Mouse (Mus musculus): ENCODE results near the gene Fzr1. TPM values are rescaled to one million over a fixed set of nuclear protein-coding genes. Genes with fewer than 3 reads are reported as not detected.

Gene Fzr1
- total and polyA plus RNA-seq, 3 experiments = 20.7 to 115 TPM; not detected in 1

DNA sequence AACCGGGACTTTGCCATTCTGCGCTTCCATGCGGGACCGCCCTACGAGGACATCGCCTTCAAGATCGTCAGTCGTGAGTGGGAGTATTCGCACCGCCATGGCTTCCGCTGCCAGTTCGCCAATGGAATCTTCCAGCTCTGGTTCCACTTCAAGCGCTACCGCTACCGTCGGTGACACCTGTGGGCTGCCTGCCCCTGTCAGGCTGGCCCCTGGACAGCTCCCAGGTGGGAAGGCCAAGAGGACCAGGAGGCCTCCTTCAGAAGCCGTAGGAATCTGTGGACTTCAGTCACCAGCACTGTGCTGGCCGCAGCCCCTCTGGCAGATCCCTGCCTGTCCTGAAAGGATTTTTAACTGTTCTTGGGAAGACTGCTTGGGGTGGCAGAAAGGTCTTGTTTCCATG, 52.5 kb downstream of the Fzr1 start:
- H3K79me2 ChIP-seq (ENCODE audit: control insufficient read depth, insufficient read depth, low read length, poor library complexity) = peaks cover 20% of the 10 kb centered on the region
- no peak overlapping the region for H3K27ac ChIP-seq (ENCODE audit: control insufficient read depth, low read depth, low read length)
- no peaks in the 10 kb centered on the region for H3K27me3 ChIP-seq (ENCODE audit: control insufficient read depth in 1 of 2, insufficient read depth in 2 of 2, low read length in 2 of 2)
- H3K9me3 ChIP-seq (replicated peaks; ENCODE audit: insufficient read depth, low read length) = no peaks in the 10 kb centered on the region
- TF ChIP-seq GABPA (IDR thresholded peaks at IDR 0.05; ENCODE audit: low read depth, low read length) (no peak), USF2 (IDR thresholded peaks at IDR 0.05; ENCODE audit: borderline replicate concordance in 1 of 2, insufficient read depth in 1 of 2, low read depth in 1 of 2, low read length in 2 of 2) (no peak), EP300 (IDR thresholded peaks at IDR 0.05; ENCODE audit: low read depth in 1 of 2, low read length in 2 of 2) (no peak), ZKSCAN1 (IDR thresholded peaks at IDR 0.05; ENCODE audit: low read depth, low read length) (no peak), ZMIZ1 (IDR thresholded peaks at IDR 0.05; ENCODE audit: low read depth, low read length) (no peak), NRF1 (IDR thresholded peaks at IDR 0.05; ENCODE audit: insufficient read depth, low read depth, low read length, poor library complexity, severe bottlenecking) (no peak), POLR2AphosphoS5 (IDR thresholded peaks at IDR 0.05; ENCODE audit: borderline replicate concordance, low read depth, low read length) (no peak), POLR2A (IDR thresholded peaks at IDR 0.05; ENCODE audit: control insufficient read depth in 1 of 2, insufficient read depth in 1 of 2, low read depth in 1 of 2, low read length in 2 of 2, poor library complexity in 1 of 2) (no peak), BHLHE40 (IDR thresholded peaks at IDR 0.05; ENCODE audit: borderline replicate concordance, low read depth, low read length) (no peak), KAT2A (conservative IDR thresholded peaks at IDR 0.05; ENCODE audit: low read depth, low read length) (no peak), E2F4 (IDR thresholded peaks at IDR 0.05; ENCODE audit: borderline replicate concordance, low read depth, low read length) (no peak), MAFK (IDR thresholded peaks at IDR 0.05; ENCODE audit: borderline replicate concordance, low read depth, low read length) (no peak)
- no peak for DNase-seq (ENCODE audit: low read depth, low spot score)
- no peak overlapping the region for H3K4me3 ChIP-seq (ENCODE audit: control insufficient read depth in 1 of 2, insufficient read depth in 1 of 2, low read depth in 2 of 2, low read length in 2 of 2)
- H3K4me1 ChIP-seq (ENCODE audit: control insufficient read depth in 1 of 2, insufficient read depth in 2 of 2, low read length in 2 of 2) = peaks cover 0 to 4% of the 10 kb centered on the region in 2 experiments; a peak in 2 of 4 replicates
- peaks cover 2 to 4% of the 10 kb centered on the region in 2 experiments; a peak in 2 of 4 replicates for H3K36me3 ChIP-seq (ENCODE audit: control insufficient read depth in 1 of 2, insufficient read depth in 2 of 2, low read length in 2 of 2)
- no peak overlapping the region for H3K9ac ChIP-seq (ENCODE audit: control insufficient read depth, low read depth, low read length, poor library complexity, severe bottlenecking)

DNA sequence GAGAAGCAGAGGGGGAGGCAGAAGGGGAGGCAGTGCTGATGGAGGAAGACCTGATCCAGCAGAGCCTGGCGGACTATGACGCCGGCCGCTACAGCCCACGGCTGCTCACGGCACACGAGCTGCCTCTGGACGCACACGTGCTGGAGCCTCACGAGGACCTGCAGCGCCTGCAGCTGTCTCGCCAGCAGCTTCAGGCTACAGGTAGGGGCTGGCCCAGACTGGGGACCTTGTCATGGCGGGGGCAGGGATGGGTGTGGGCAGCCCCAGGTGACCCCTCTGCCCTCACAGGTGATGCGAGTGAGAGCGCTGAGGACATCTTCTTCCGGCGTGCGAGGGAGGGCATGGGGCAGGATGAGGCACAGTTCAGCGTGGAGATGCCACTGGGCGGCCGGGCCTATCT, 53.1 kb downstream of the Fzr1 start:
- no peak overlapping the region for H3K4me3 ChIP-seq (ENCODE audit: control insufficient read depth in 1 of 2, insufficient read depth in 1 of 2, low read depth in 2 of 2, low read length in 2 of 2)
- TF ChIP-seq E2F4 (IDR thresholded peaks at IDR 0.05; ENCODE audit: borderline replicate concordance, low read depth, low read length) (no peak), TBP (IDR thresholded peaks at IDR 0.05; ENCODE audit: low read depth, low read length) (no peak), ETS1 (IDR thresholded peaks at IDR 0.05; ENCODE audit: low read depth, low read length) (no peak), MAX (IDR thresholded peaks at IDR 0.05; ENCODE audit: low read length) (no peak), MAZ (IDR thresholded peaks at IDR 0.05; ENCODE audit: low read depth, low read length) (no peak), CTCF (IDR thresholded peaks at IDR 0.05 in 2 of 3, conservative IDR thresholded peaks at IDR 0.05 in 1 of 3; ENCODE audit: control insufficient read depth in 1 of 3, insufficient read depth in 1 of 3, low read depth in 2 of 3, low read length in 3 of 3, poor library complexity in 1 of 3, severe bottlenecking in 1 of 3) (no peak), TCF12 (IDR thresholded peaks at IDR 0.05; ENCODE audit: low read depth, low read length) (no peak), UBTF (IDR thresholded peaks at IDR 0.05; ENCODE audit: borderline replicate concordance, insufficient read depth, low read depth, low read length) (no peak), ZNF384 (IDR thresholded peaks at IDR 0.05; ENCODE audit: low read depth, low read length) (no peak), ZC3H11A (IDR thresholded peaks at IDR 0.05; ENCODE audit: low read depth, low read length) (no peak), NELFE (IDR thresholded peaks at IDR 0.05; ENCODE audit: low read depth, low read length) (no peak), SIN3A (IDR thresholded peaks at IDR 0.05; ENCODE audit: low read length) (no peak), POLR2AphosphoS5 (IDR thresholded peaks at IDR 0.05; ENCODE audit: borderline replicate concordance, low read depth, low read length) (no peak), USF1 (IDR thresholded peaks at IDR 0.05; ENCODE audit: low read depth, low read length) (no peak)
- H3K27ac ChIP-seq (ENCODE audit: control insufficient read depth, low read depth, low read length) = no peak overlapping the region
- H3K9ac ChIP-seq (ENCODE audit: control insufficient read depth, low read depth, low read length, poor library complexity, severe bottlenecking) = no peak overlapping the region
- H3K79me2 ChIP-seq (ENCODE audit: control insufficient read depth, insufficient read depth, low read length, poor library complexity) = peaks cover 20% of the 10 kb centered on the region
- DNase-seq (ENCODE audit: low read depth, low spot score) = no peak
- H3K9me3 ChIP-seq (replicated peaks; ENCODE audit: insufficient read depth, low read length) = no peaks in the 10 kb centered on the region
- H3K36me3 ChIP-seq (ENCODE audit: control insufficient read depth in 1 of 2, insufficient read depth in 2 of 2, low read length in 2 of 2) = peaks cover 2 to 4% of the 10 kb centered on the region in 2 experiments; a peak in 2 of 4 replicates
- peaks cover 0 to 4% of the 10 kb centered on the region in 2 experiments; a peak in 2 of 4 replicates for H3K4me1 ChIP-seq (ENCODE audit: control insufficient read depth in 1 of 2, insufficient read depth in 2 of 2, low read length in 2 of 2)
- no peaks in the 10 kb centered on the region for H3K27me3 ChIP-seq (ENCODE audit: control insufficient read depth in 1 of 2, insufficient read depth in 2 of 2, low read length in 2 of 2)

All from MEL (cell line).